Mouse (Mus musculus) small intestine, adult 10 weeks (tissue): ENCODE data around the gene Htr3a. TPM values are rescaled to one million over a fixed set of nuclear protein-coding genes. Genes with fewer than 3 reads are reported as not detected.

Experiments used
- polyA plus RNA-seq: library from polyadenylated mRNA; stranded (reverse); fragments of 350-450 nt; fragmentation: Illumina TruSeq; extraction: RNeasy Lipid Tissue Mini Kit (QIAGEN cat#74804); gene quantifications from one replicate; pipeline ENCODE4 v1.2.3, GENCODE M21; 2014; ENCODE audit warnings: low replicate concordance

Htr3a gene
- 2.6 TPM for polyA plus RNA-seq

DNA sequence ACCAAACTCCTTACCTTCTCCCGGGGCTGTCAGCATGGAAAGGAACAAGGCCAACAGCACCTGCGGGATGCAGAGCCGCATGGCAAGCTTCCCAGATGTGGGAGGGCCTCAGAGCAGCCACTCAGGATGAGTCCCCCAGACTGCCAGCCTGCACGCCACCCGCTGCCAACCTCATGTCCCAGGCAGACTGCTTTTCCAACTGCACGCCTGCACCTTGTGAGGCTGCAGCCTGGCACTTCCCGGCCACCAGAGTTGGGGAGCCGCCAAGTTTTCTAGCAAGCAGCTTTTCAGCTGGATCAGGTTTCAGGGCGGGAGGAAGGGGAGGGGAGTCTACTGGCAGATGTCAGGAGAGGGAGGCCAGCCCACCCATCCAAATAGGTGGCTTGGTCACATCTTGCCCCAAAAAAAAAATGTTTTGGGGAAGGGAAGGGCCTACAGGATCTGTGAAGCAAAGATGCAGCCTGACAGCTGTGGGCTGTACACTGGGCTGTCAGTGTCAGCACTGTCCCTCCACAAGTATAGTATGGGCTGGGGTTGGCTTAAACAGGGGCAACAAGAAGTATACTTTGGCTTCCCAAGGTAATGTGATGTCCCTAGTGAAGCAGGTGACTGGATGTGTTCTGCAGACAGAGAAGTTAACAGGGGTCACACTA is at the start of gene Htr3a:
TSS of gene Htr3a (minus strand) at position 215 of the 653 bp plus-strand sequence.

Other genes with a start within 250 kb of the Htr3a start
- gene Zbtb16, start 74.9 kb downstream of the Htr3a start, polyA plus RNA-seq: 0.52 TPM
- gene Htr3b, start 53.9 kb upstream of the Htr3a start, polyA plus RNA-seq: 0.63 TPM
- gene Usp28, start 74.3 kb upstream of the Htr3a start, polyA plus RNA-seq: 7.4 TPM
- 21.5 TPM for gene Zw10, start 144.5 kb upstream of the Htr3a start, polyA plus RNA-seq
- not detected for gene Tmprss5, start 170.2 kb upstream of the Htr3a start, polyA plus RNA-seq